In the genomic region with DNA sequence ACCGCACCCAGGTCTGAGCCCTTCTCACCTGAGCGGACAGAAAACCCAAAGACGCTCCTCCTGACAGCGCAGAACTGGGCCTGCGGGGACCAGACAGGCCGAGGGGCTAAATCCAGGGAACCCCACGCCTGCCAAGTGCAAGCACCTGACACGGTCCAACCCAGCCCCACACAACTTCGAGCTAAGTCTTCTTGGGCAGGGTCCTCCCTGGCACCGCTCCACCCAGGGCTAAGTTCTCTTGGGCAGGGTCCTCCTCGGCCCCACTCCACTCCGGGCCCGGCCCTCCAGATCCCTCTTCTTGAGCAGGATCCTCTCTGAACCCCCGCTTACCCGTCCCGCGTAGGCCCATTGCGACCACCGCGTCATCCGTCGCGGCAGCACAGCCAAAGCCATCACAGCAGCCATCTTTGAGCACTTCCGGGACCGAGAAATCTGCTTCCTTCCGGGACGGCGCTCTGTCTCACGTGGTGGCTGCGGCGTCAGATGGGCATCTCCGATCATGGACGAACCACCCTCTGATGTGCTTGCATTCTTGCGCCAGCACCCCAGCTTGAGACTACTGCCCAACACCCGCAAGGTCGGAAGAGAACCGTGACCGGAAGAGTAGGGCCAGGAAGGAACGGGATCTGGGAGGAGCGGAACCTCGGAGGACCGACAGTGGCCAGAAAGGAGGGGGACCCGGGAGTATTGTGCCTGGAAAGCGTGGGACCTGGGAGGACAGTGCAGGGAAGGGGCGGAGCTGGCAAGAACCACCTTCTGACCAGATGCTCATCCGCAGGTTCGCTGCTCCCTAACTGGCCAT, we compare ENCODE assay signal across 7 mouse cellular contexts. TPM values are rescaled to one million over a fixed set of nuclear protein-coding genes. Genes with fewer than 3 reads are reported as not detected.
DNase-seq lines count a peak whose midpoint lies in the region; ATAC-seq and TF ChIP-seq lines count a peak whose summit lies in the region.

A gene (plus strand): TSS at position 441 of the 802 bp plus-strand sequence.
A gene (minus strand): TSS at position 604 of the 802 bp plus-strand sequence.

- peak within 1 kb of the TSS; percentile 97 for H3K4me2 ChIP-seq in embryonic facial prominence, embryonic 13.5 days
- H3K4me2 ChIP-seq in limb, embryonic 11.5 days (ENCODE audit: low read depth, severe bottlenecking): peak within 1 kb of the TSS; percentile 71
- H3K4me2 ChIP-seq in midbrain, embryonic 13.5 days (replicated peaks): peak within 1 kb of the TSS; percentile 99

- TF ChIP-seq POLR2A in kidney, adult 2 months (IDR thresholded peaks at IDR 0.05; ENCODE audit: low read depth, low read length): peak; percentile 6
- TF ChIP-seq POLR2A in small intestine, adult 2 months (IDR thresholded peaks at IDR 0.05; ENCODE audit: low read depth, low read length): peak; percentile 8; the same call in 1 of the 2 replicates

- 0 out of 2 replicates have a peak, but pooled peaks have one; percentile 21 for ATAC-seq in embryonic facial prominence, embryonic 13.5 days (ENCODE audit: insufficient number of reproducible peaks, insufficient read depth, low FRiP score, low TSS enrichment, low read depth)
- ATAC-seq in limb, embryonic 11.5 days (ENCODE audit: insufficient number of reproducible peaks, low FRiP score, low TSS enrichment, low read depth): peak; percentile 38
- ATAC-seq in midbrain, embryonic 13.5 days: peak; percentile 79

- peaks cover 70% of the 10 kb centered on the region for H3K36me3 ChIP-seq in embryonic facial prominence, embryonic 13.5 days
- peaks cover 4% of the 10 kb centered on the region; the same call in 1 of the 2 replicates for H3K36me3 ChIP-seq in kidney, adult 2 months (ENCODE audit: control insufficient read depth, insufficient read depth, low read length)
- H3K36me3 ChIP-seq in limb, embryonic 11.5 days (ENCODE audit: control insufficient read depth, insufficient read depth, low read length): peaks cover 41% of the 10 kb centered on the region
- H3K36me3 ChIP-seq in midbrain, embryonic 13.5 days: peaks cover 69% of the 10 kb centered on the region
- H3K36me3 ChIP-seq in small intestine, adult 2 months (ENCODE audit: control insufficient read depth, insufficient read depth, low read length): peaks cover 48% of the 10 kb centered on the region

- peak; percentile 80 for DNase-seq in adrenal gland, postnatal 25 days
- DNase-seq in heart, adult 18-20 months: peak; percentile 87 to 88
- DNase-seq in kidney, adult 2 months: peak; percentile 89
- peak; percentile 78 for DNase-seq in limb, embryonic 11.5 days (ENCODE audit: low spot score)

- H3K9me3 ChIP-seq in embryonic facial prominence, embryonic 13.5 days: no peaks in the 10 kb centered on the region
- H3K9me3 ChIP-seq in limb, embryonic 11.5 days (ENCODE audit: control insufficient read depth, low read length): no peaks in the 10 kb centered on the region
- no peaks in the 10 kb centered on the region for H3K9me3 ChIP-seq in midbrain, embryonic 13.5 days

- H3K27ac ChIP-seq in embryonic facial prominence, embryonic 13.5 days: peak within 1 kb of the TSS; percentile 74
- H3K27ac ChIP-seq in kidney, adult 2 months (ENCODE audit: insufficient read depth, low read depth, low read length): peak within 1 kb of the TSS; percentile 70
- 0 out of 2 replicates have a peak within 1 kb of the TSS, but pooled peaks have one; percentile 56 for H3K27ac ChIP-seq in limb, embryonic 11.5 days (replicated peaks; ENCODE audit: low read depth, low read length)
- H3K27ac ChIP-seq in midbrain, embryonic 13.5 days: peak within 1 kb of the TSS; percentile 80
- H3K27ac ChIP-seq in small intestine, adult 2 months (ENCODE audit: insufficient read depth, low read depth, low read length): peak within 1 kb of the TSS; percentile 70

- 3% methylated on average over 47 of the region's 47 CpGs for WGBS in embryonic facial prominence, embryonic 13.5 days
- WGBS in kidney, adult 2 months: 1% methylated on average over 47 of the region's 47 CpGs
- 2% methylated on average over 47 of the region's 47 CpGs for WGBS in limb, embryonic 11.5 days
- 2% methylated on average over 47 of the region's 47 CpGs for WGBS in midbrain, embryonic 13.5 days
- WGBS in small intestine, adult 2 months: 1% methylated on average over 47 of the region's 47 CpGs

- peak within 1 kb of the TSS; percentile 75 for H3K4me3 ChIP-seq in embryonic facial prominence, embryonic 13.5 days
- peak within 1 kb of the TSS; percentile 78 for H3K4me3 ChIP-seq in kidney, adult 2 months (ENCODE audit: insufficient read depth, low read depth, low read length)
- peak within 1 kb of the TSS; percentile 57 for H3K4me3 ChIP-seq in limb, embryonic 11.5 days (ENCODE audit: low read depth, low read length)
- peak within 1 kb of the TSS; percentile 82 for H3K4me3 ChIP-seq in midbrain, embryonic 13.5 days (replicated peaks)
- H3K4me3 ChIP-seq in small intestine, adult 2 months (ENCODE audit: low read depth, low read length): peak within 1 kb of the TSS; percentile 84

- peak within 1 kb of the TSS; percentile 85 for H3K9ac ChIP-seq in embryonic facial prominence, embryonic 13.5 days
- peak within 1 kb of the TSS; percentile 62 for H3K9ac ChIP-seq in limb, embryonic 11.5 days (ENCODE audit: low read length)
- peak within 1 kb of the TSS; percentile 86 for H3K9ac ChIP-seq in midbrain, embryonic 13.5 days (replicated peaks)

- no peaks in the 10 kb centered on the region for H3K27me3 ChIP-seq in embryonic facial prominence, embryonic 13.5 days
- H3K27me3 ChIP-seq in kidney, adult 2 months (replicated peaks; ENCODE audit: control insufficient read depth, insufficient read depth, low read length): no peaks in the 10 kb centered on the region
- no peaks in the 10 kb centered on the region for H3K27me3 ChIP-seq in limb, embryonic 11.5 days (ENCODE audit: control insufficient read depth, insufficient read depth, low read length)
- no peaks in the 10 kb centered on the region for H3K27me3 ChIP-seq in midbrain, embryonic 13.5 days
- H3K27me3 ChIP-seq in small intestine, adult 2 months (ENCODE audit: control insufficient read depth, insufficient read depth, low read length): no peaks in the 10 kb centered on the region

- no peak for TF ChIP-seq CTCF in kidney, adult 2 months (conservative IDR thresholded peaks at IDR 0.05; ENCODE audit: insufficient read depth, insufficient read length, low read depth, low read length)
- no peak for TF ChIP-seq CTCF in small intestine, adult 2 months (IDR thresholded peaks at IDR 0.05; ENCODE audit: extremely low read depth, insufficient read length, insufficient replicate concordance, low read depth, low read length)

- H3K4me1 ChIP-seq in embryonic facial prominence, embryonic 13.5 days: peaks cover 46% of the 10 kb centered on the region
- H3K4me1 ChIP-seq in kidney, adult 2 months (ENCODE audit: control insufficient read depth, insufficient read depth, low read length): peaks cover 20% of the 10 kb centered on the region
- peaks cover 20% of the 10 kb centered on the region for H3K4me1 ChIP-seq in limb, embryonic 11.5 days (ENCODE audit: control insufficient read depth, insufficient read depth, low read length)
- peaks cover 51% of the 10 kb centered on the region for H3K4me1 ChIP-seq in midbrain, embryonic 13.5 days (replicated peaks)
- peaks cover 27% of the 10 kb centered on the region for H3K4me1 ChIP-seq in small intestine, adult 2 months (ENCODE audit: control insufficient read depth, insufficient read depth, insufficient read length, low read length)

RNA-seq across cellular contexts. Expression of the first gene that starts in this region (rescaled TPM):
- total RNA-seq in adrenal gland, postnatal 25 days (2021): 44.2 and 45.9 TPM in 2 replicates
- polyA plus RNA-seq in embryonic facial prominence, embryonic 13.5 days (2015; fragmentation: Nextera tagmentation; extraction: Ambion mirVana): 49.0 and 49.1 TPM in 2 replicates
- 10 to 100 TPM; 12.8 to 15.3 TPM for total RNA-seq in heart, adult 18-20 months (2021)
- 30.0 and 31.4 TPM in 2 replicates for polyA plus RNA-seq in kidney, adult 2 months (2012; rRNA removed)
- polyA plus RNA-seq in limb, embryonic 11.5 days (2014; fragmentation: Nextera tagmentation; extraction: Ambion mirVana): 42.2 and 45.1 TPM in 2 replicates
- 59.3 and 60.6 TPM in 2 replicates for polyA plus RNA-seq in midbrain, embryonic 13.5 days (2015; fragmentation: Nextera tagmentation; extraction: Ambion mirVana)
- 8.7 and 11.3 TPM in 2 replicates for polyA plus RNA-seq in small intestine, adult 2 months (2012; rRNA removed)

RNA-seq across cellular contexts. Expression of the second gene that starts in this region (rescaled TPM):
- total RNA-seq in adrenal gland, postnatal 25 days (2021): 109 and 117 TPM in 2 replicates
- 54.1 and 63.3 TPM in 2 replicates for polyA plus RNA-seq in embryonic facial prominence, embryonic 13.5 days (2015; fragmentation: Nextera tagmentation; extraction: Ambion mirVana)
- 10 to 100 TPM; 61.3 to 61.6 TPM for total RNA-seq in heart, adult 18-20 months (2021)
- polyA plus RNA-seq in kidney, adult 2 months (2012; rRNA removed): 61.0 and 85.2 TPM in 2 replicates
- polyA plus RNA-seq in limb, embryonic 11.5 days (2014; fragmentation: Nextera tagmentation; extraction: Ambion mirVana): 45.0 and 47.8 TPM in 2 replicates
- polyA plus RNA-seq in midbrain, embryonic 13.5 days (2015; fragmentation: Nextera tagmentation; extraction: Ambion mirVana): 76.5 and 84.1 TPM in 2 replicates
- polyA plus RNA-seq in small intestine, adult 2 months (2012; rRNA removed): 15.4 and 35.7 TPM in 2 replicates

Comparison
In these comparisons a context has a peak if more than half of its experiments do, and no peak if none do; other contexts are left out.
1. Peak in every context shown above with its lines: DNase-seq, ATAC-seq, H3K4me3 ChIP-seq and H3K27ac ChIP-seq.
2. ATAC-seq: peak in every context shown above with its lines; median percentile 79 in midbrain, embryonic 13.5 days; 38 in limb, embryonic 11.5 days; 21 in embryonic facial prominence, embryonic 13.5 days.